Mouse (Mus musculus) layer of hippocampus, adult 9-10 months (tissue): Measurements from ENCODE around the gene Ror2.

Experiments
- DNase-seq: peaks from one replicate; pipeline ENCODE4 v3.0.0; 2022; ENCODE audit warnings: low spot score

Gene Ror2

GRCm38 (mm10) chr13:53122085-53122484 is 163.8 kb downstream of the Ror2 start:
- no peak for DNase-seq

- no peak for DNase-seq
Measured at GRCm38 (mm10) chr13:53120906-53121305, 165.0 kb downstream of the Ror2 start.

GRCm38 (mm10) chr13:53119586-53120426 is 166.1 kb downstream of the Ror2 start:
- DNase-seq: peak; percentile 71

- DNase-seq: no peak
Measured at GRCm38 (mm10) chr13:53118398-53118797, 167.5 kb downstream of the Ror2 start.

- DNase-seq: no peak
Measured at GRCm38 (mm10) chr13:53117921-53118320, 168.0 kb downstream of the Ror2 start.

- no peak for DNase-seq
Measured at GRCm38 (mm10) chr13:53110249-53110578, 175.7 kb downstream of the Ror2 start.

- DNase-seq: peak; percentile 93
Measured at GRCm38 (mm10) chr13:53109560-53110248, 176.2 kb downstream of the Ror2 start.

GRCm38 (mm10) chr13:53106676-53107075 is 179.2 kb downstream of the Ror2 start:
- no peak for DNase-seq

- no peak for DNase-seq
Measured at GRCm38 (mm10) chr13:53099771-53100682, 185.9 kb downstream of the Ror2 start.

GRCm38 (mm10) chr13:53096615-53097014 is 189.3 kb downstream of the Ror2 start:
- peak; percentile 67 for DNase-seq

- DNase-seq: no peak
Measured at GRCm38 (mm10) chr13:53095222-53095621, 190.7 kb downstream of the Ror2 start.

GRCm38 (mm10) chr13:53094658-53095057 is 191.3 kb downstream of the Ror2 start:
- DNase-seq: no peak

- no peak for DNase-seq
Measured at GRCm38 (mm10) chr13:53093407-53093806, 192.5 kb downstream of the Ror2 start.

- peak; percentile 39 for DNase-seq
Measured at GRCm38 (mm10) chr13:53086552-53087282, 199.2 kb downstream of the Ror2 start.

GRCm38 (mm10) chr13:53081846-53082245 is 204.1 kb downstream of the Ror2 start:
- DNase-seq: no peak

- DNase-seq: no peak
Measured at GRCm38 (mm10) chr13:53077732-53078345, 208.1 kb downstream of the Ror2 start.

- DNase-seq: no peak
Measured at GRCm38 (mm10) chr13:53075006-53075405, 210.9 kb downstream of the Ror2 start.

- DNase-seq: no peak
Measured at GRCm38 (mm10) chr13:53069076-53069690, 216.7 kb downstream of the Ror2 start.

- DNase-seq: no peak
Measured at GRCm38 (mm10) chr13:53068461-53068860, 217.5 kb downstream of the Ror2 start.

GRCm38 (mm10) chr13:53067949-53068348 is 218.0 kb downstream of the Ror2 start:
- no peak for DNase-seq

GRCm38 (mm10) chr13:53065122-53065521 is 220.8 kb downstream of the Ror2 start:
- no peak for DNase-seq
